Mouse (Mus musculus) forebrain, embryonic 14.5 days (tissue): Measurements from ENCODE around the gene Zcchc4. TPM values are rescaled to one million over a fixed set of nuclear protein-coding genes. Genes with fewer than 3 reads are reported as not detected.
A peak's percentile ranks its signal among the peaks of the same experiment; 100 is the strongest.
"Not testable (repeated sequence)": the region's sequence is repeated elsewhere in the genome, so short reads cannot be mapped to it uniquely, and the experiment has no call there.

Source experiments
- ATAC-seq: fragments of 200-750 bp; cut with Nextera tagmentation; 2 replicates; pipeline ENCODE4 v1.8.0; 2017; ENCODE audit warnings: mild to moderate bottlenecking, moderate library complexity
- DNase-seq: peaks from one replicate; pipeline ENCODE4 v3.0.0-alpha.2; 2015; ENCODE audit warnings: low spot score
- H3K27ac ChIP-seq: fragments of 300-500 bp; sonication (generic); 2 replicates; pipeline ENCODE4 v1.5.1; 2014; ENCODE audit warnings: low read depth, mild to moderate bottlenecking, control low read depth, low read length, moderate library complexity
- H3K27me3 ChIP-seq: fragments of 300-500 bp; sonication (generic); replicated peaks from 2 replicates; pipeline ENCODE4 v1.6.1; 2014; ENCODE audit warnings: low read length, control low read depth, mixed read lengths; ENCODE audit not compliant: control insufficient read depth, insufficient read depth
- H3K36me3 ChIP-seq: fragments of 300-500 bp; sonication (generic); 2 replicates; pipeline ENCODE4 v1.6.1; 2014; ENCODE audit warnings: low read length, control low read depth; ENCODE audit not compliant: control insufficient read depth, insufficient read depth
- H3K4me1 ChIP-seq: fragments of 300-500 bp; sonication (generic); 2 replicates; pipeline ENCODE4 v1.6.1; 2014; ENCODE audit warnings: antibody characterized with exemption, low read length, control low read depth; ENCODE audit not compliant: control insufficient read depth, insufficient read depth
- H3K4me2 ChIP-seq: fragments of 300-500 bp; sonication (generic); 2 replicates; pipeline ENCODE4 v1.6.1; 2014; ENCODE audit warnings: mild to moderate bottlenecking, control low read depth, low read length
- H3K4me3 ChIP-seq: fragments of 300-500 bp; sonication (generic); 2 replicates; pipeline ENCODE4 v1.5.1; 2014; ENCODE audit warnings: low read depth, low read length, control low read depth
- H3K9ac ChIP-seq: fragments of 300-500 bp; sonication (generic); 2 replicates; pipeline ENCODE4 v1.6.1; 2014; ENCODE audit warnings: mild to moderate bottlenecking, low read length, control low read depth, moderate library complexity
- H3K9me3 ChIP-seq: fragments of 300-500 bp; sonication (generic); replicated peaks from 2 replicates; pipeline ENCODE4 v1.6.1; 2016; ENCODE audit warnings: low read length, control low read depth, mixed read lengths; ENCODE audit not compliant: control insufficient read depth
- WGBS: fragments of 180-500 bp; shearing (Covaris S2); extraction: QIAGEN DNeasy Blood & Tissue Kit; methylation state at CpG from one replicate; pipeline ENCODE4 v1.1.7; 2014; 5-methylcytosine and 5-hydroxymethylcytosine counted together
- polyA plus RNA-seq: library from polyadenylated mRNA; unstranded; fragments of >200 nt; fragmentation: Nextera tagmentation; extraction: Ambion mirVana; gene quantifications from 2 replicates; pipeline ENCODE4 v1.2.1, GENCODE M21; 2014

Gene Zcchc4
- polyA plus RNA-seq, 1 experiment from 2014 or later: 9.8 TPM

GRCm38 (mm10) chr5:52753146-52753545 is 22.1 kb upstream of the Zcchc4 start:
- Histone ChIP-seq H3K4me2 (no peak overlapping the region), H3K27me3 (no peaks in the 10 kb centered on the region), H3K27ac (no peak overlapping the region), H3K9me3 (no peaks in the 10 kb centered on the region), H3K4me1 (no peaks in the 10 kb centered on the region), H3K9ac (no peak overlapping the region), H3K36me3 (no peaks in the 10 kb centered on the region), H3K4me3 (no peak overlapping the region)
- WGBS: 88% methylated on average over 9 of the region's 9 CpGs
- DNase-seq (no peak), ATAC-seq (no peak)

GRCm38 (mm10) chr5:52754196-52754595 is 21.0 kb upstream of the Zcchc4 start:
- ATAC-seq: no peak

GRCm38 (mm10) chr5:52755337-52755736 is 19.9 kb upstream of the Zcchc4 start:
- WGBS: 97% methylated on average over 3 of the region's 3 CpGs
- Histone ChIP-seq H3K27ac (no peak overlapping the region), H3K27me3 (no peaks in the 10 kb centered on the region), H3K4me1 (no peaks in the 10 kb centered on the region), H3K4me3 (no peak overlapping the region), H3K9me3 (no peaks in the 10 kb centered on the region), H3K36me3 (no peaks in the 10 kb centered on the region), H3K9ac (no peak overlapping the region), H3K4me2 (no peak overlapping the region)
- DNase-seq (no peak), ATAC-seq (no peak)

More at GRCm38 (mm10) chr5:52754196-52754595, 21.0 kb upstream of the Zcchc4 start:
- H3K4me2 ChIP-seq: no peak overlapping the region
- H3K36me3 ChIP-seq: no peaks in the 10 kb centered on the region
- H3K9me3 ChIP-seq: no peaks in the 10 kb centered on the region
- H3K27me3 ChIP-seq: no peaks in the 10 kb centered on the region
- no peak overlapping the region for H3K27ac ChIP-seq
- H3K9ac ChIP-seq: no peak overlapping the region
- H3K4me3 ChIP-seq: no peak overlapping the region
- no peaks in the 10 kb centered on the region for H3K4me1 ChIP-seq
- DNase-seq: no peak

- Histone ChIP-seq H3K9me3 (no peaks in the 10 kb centered on the region), H3K9ac (no peak overlapping the region), H3K27me3 (no peaks in the 10 kb centered on the region), H3K36me3 (no peaks in the 10 kb centered on the region), H3K4me2 (no peak overlapping the region), H3K4me3 (no peak overlapping the region), H3K4me1 (no peaks in the 10 kb centered on the region), H3K27ac (no peak overlapping the region)
- DNase-seq: no peak
- 94% methylated on average over 6 of the region's 6 CpGs for WGBS
- ATAC-seq: no peak
Observed at GRCm38 (mm10) chr5:52755989-52756388, 19.2 kb upstream of the Zcchc4 start.

- 91% methylated on average over 7 of the region's 7 CpGs for WGBS
- Histone ChIP-seq H3K9ac (no peak overlapping the region), H3K4me2 (no peak overlapping the region), H3K27ac (no peak overlapping the region), H3K36me3 (peaks cover 4% of the 10 kb centered on the region), H3K4me1 (no peaks in the 10 kb centered on the region), H3K9me3 (no peaks in the 10 kb centered on the region), H3K27me3 (no peaks in the 10 kb centered on the region), H3K4me3 (no peak overlapping the region)
- DNase-seq (no peak), ATAC-seq (no peak)
Observed at GRCm38 (mm10) chr5:52762586-52762985, 12.6 kb upstream of the Zcchc4 start.

GRCm38 (mm10) chr5:52774267-52774666 is 942 bp upstream of the Zcchc4 start:
- H3K27ac ChIP-seq: no peak overlapping the region
- no peak overlapping the region for H3K4me3 ChIP-seq
- H3K9ac ChIP-seq: no peak overlapping the region
- no peak overlapping the region for H3K4me2 ChIP-seq
- H3K9me3 ChIP-seq: no peaks in the 10 kb centered on the region
- no peaks in the 10 kb centered on the region for H3K27me3 ChIP-seq
- DNase-seq: no peak
- H3K36me3 ChIP-seq: 0 out of 2 replicates have a peak, but pooled peaks cover 2% of the 10 kb centered on the region
- ATAC-seq: no peak
- WGBS: 92% methylated on average over 5 of the region's 5 CpGs
- no peaks in the 10 kb centered on the region for H3K4me1 ChIP-seq

GRCm38 (mm10) chr5:52776466-52777354 is 1.5 kb downstream of the Zcchc4 start:
- not testable (repeated sequence) for H3K4me1 ChIP-seq, H3K9me3 ChIP-seq, H3K27ac ChIP-seq, H3K4me3 ChIP-seq, H3K9ac ChIP-seq, H3K27me3 ChIP-seq, H3K36me3 ChIP-seq, ATAC-seq, DNase-seq, H3K4me2 ChIP-seq
- 94% methylated on average over 8 of the region's 8 CpGs for WGBS

GRCm38 (mm10) chr5:52782523-52783250 is 7.5 kb downstream of the Zcchc4 start:
- Histone ChIP-seq H3K27me3 (no peaks in the 10 kb centered on the region), H3K36me3 (peaks cover 11% of the 10 kb centered on the region; the same call in 1 of the 2 replicates), H3K4me3 (peak overlapping the region; percentile 63), H3K4me1 (no peaks in the 10 kb centered on the region), H3K9ac (peak overlapping the region; percentile 77), H3K9me3 (no peaks in the 10 kb centered on the region), H3K27ac (peak overlapping the region; percentile 76), H3K4me2 (peak overlapping the region; percentile 67)
- peak; percentile 94 for DNase-seq
- ATAC-seq: peak; percentile 99
- WGBS: 4% methylated on average over 37 of the region's 37 CpGs

GRCm38 (mm10) chr5:52783251-52783620 is 8.0 kb downstream of the Zcchc4 start:
- Histone ChIP-seq H3K4me2 (peak overlapping the region; percentile 67), H3K9me3 (no peaks in the 10 kb centered on the region), H3K27ac (peak overlapping the region; percentile 76), H3K36me3 (peaks cover 11% of the 10 kb centered on the region; the same call in 1 of the 2 replicates), H3K27me3 (no peaks in the 10 kb centered on the region), H3K9ac (peak overlapping the region; percentile 77), H3K4me3 (peak overlapping the region; percentile 63), H3K4me1 (no peaks in the 10 kb centered on the region)
- ATAC-seq (no peak; the same call in 1 of the 2 replicates), DNase-seq (no peak)
- under 1% methylated on average over 9 of the region's 9 CpGs for WGBS
